12 mouse cellular contexts compared by ENCODE assay signal in the genomic region with DNA sequence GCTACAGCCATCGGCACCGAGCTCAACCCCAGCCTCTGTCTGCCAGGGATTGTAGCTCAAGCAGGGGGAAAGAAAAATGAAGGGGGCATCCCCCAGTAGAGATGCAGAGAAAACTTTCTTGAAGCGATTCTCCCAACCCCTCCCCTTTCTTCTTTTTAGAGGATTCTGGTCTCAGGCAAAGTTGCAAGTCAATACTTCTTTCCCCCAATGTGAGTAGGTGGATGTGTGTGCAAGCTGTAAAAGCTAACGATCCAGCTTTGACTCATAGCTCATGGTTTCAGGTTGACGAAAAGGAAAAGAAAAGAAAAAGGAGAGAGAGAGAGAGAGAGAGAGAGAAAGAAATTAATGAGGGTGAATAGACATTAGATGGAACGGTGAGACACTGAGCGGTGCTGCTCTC. TPM values are rescaled to one million over a fixed set of nuclear protein-coding genes. Genes with fewer than 3 reads are reported as not detected.
A peak's percentile ranks its signal among the peaks of the same experiment; 100 is the strongest.
DNase-seq lines count a peak whose midpoint lies in the region; ATAC-seq lines count a peak whose summit lies in the region.
"Had no signal": no experiment of that assay in that cellular context is flagged by ENCODE, and none has a peak within 500 bp of the region (broad histone marks: within the 10 kb centered on the region; RNA-seq: fewer than 3 reads in every experiment).

No protein-coding gene starts in this region.

- intact Hi-C loops in left cerebral cortex, postnatal 4 days (cut with DNase I): no loop called here

- ATAC-seq in forebrain, embryonic 14.5 days: no peak
- ATAC-seq: intestine, embryonic 16.5 days had no signal

- 0 out of 2 replicates have a peak overlapping the region, but pooled peaks have one; percentile 63 for H3K27ac ChIP-seq in forebrain, embryonic 14.5 days (ENCODE audit: low read depth, low read length)
- H3K27ac ChIP-seq in midbrain, embryonic 10.5 days (replicated peaks): peak overlapping the region; percentile 47
- H3K27ac ChIP-seq: heart, embryonic 15.5 days; layer of hippocampus, adult 2 months had no signal

- no peaks in the 10 kb centered on the region for H3K36me3 ChIP-seq in forebrain, embryonic 14.5 days (ENCODE audit: control insufficient read depth, insufficient read depth, low read length)
- peaks cover 22% of the 10 kb centered on the region for H3K36me3 ChIP-seq in midbrain, embryonic 10.5 days
- H3K36me3 ChIP-seq: heart, embryonic 15.5 days had no signal

- H3K27me3 ChIP-seq in forebrain, embryonic 14.5 days (replicated peaks; ENCODE audit: control insufficient read depth, insufficient read depth, low read length): no peaks in the 10 kb centered on the region; the same call in 1 of the 2 replicates
- no peaks in the 10 kb centered on the region for H3K27me3 ChIP-seq in midbrain, embryonic 10.5 days (ENCODE audit: low read depth, poor library complexity, severe bottlenecking)
- H3K27me3 ChIP-seq: heart, embryonic 15.5 days had no signal

- H3K4me1 ChIP-seq in forebrain, embryonic 14.5 days (ENCODE audit: control insufficient read depth, insufficient read depth, low read length): peaks cover 69% of the 10 kb centered on the region
- H3K4me1 ChIP-seq in midbrain, embryonic 10.5 days: peaks cover 89% of the 10 kb centered on the region

- no peak overlapping the region for H3K4me3 ChIP-seq in forebrain, embryonic 14.5 days (ENCODE audit: low read depth, low read length)
- H3K4me3 ChIP-seq in midbrain, embryonic 10.5 days: 0 out of 2 replicates have a peak overlapping the region, but pooled peaks have one; percentile 5
- H3K4me3 ChIP-seq: heart, embryonic 15.5 days; layer of hippocampus, adult 2 months had no signal

- H3K9ac ChIP-seq in forebrain, embryonic 14.5 days (ENCODE audit: low read length): peak overlapping the region; percentile 41
- H3K9ac ChIP-seq: heart, embryonic 15.5 days had no signal

- 5% methylated on average over 7 of the region's 7 CpGs for WGBS in forebrain, embryonic 14.5 days
- 46% methylated on average over 7 of the region's 7 CpGs for WGBS in midbrain, embryonic 10.5 days

- peak overlapping the region; percentile 81 for H3K4me2 ChIP-seq in forebrain, embryonic 14.5 days (ENCODE audit: low read length)
- H3K4me2 ChIP-seq: heart, embryonic 15.5 days had no signal

- DNase-seq in 3T3-L1 (ENCODE audit: low read depth, low spot score) (peak; percentile 49), adipocyte (ENCODE audit: low spot score) (no peak)
- peak; percentile 56 for DNase-seq in Muller cell, postnatal 12 days (ENCODE audit: inconsistent ontology term)
- DNase-seq in forebrain, embryonic 14.5 days (ENCODE audit: low spot score): no peak
- DNase-seq in midbrain, embryonic 10.5 days (ENCODE audit: low spot score): no peak
- no peak for DNase-seq in adrenal gland, adult (ENCODE audit: inconsistent age in 2 of 2, low spot score in 1 of 2)
- no peak for DNase-seq in left cerebral cortex, postnatal 4 days
- no peak for DNase-seq in layer of hippocampus, adult 9-10 months (ENCODE audit: low spot score)
- DNase-seq: gastrocnemius, postnatal 25 days had no signal

- H3K9me3 ChIP-seq in forebrain, embryonic 14.5 days (replicated peaks; ENCODE audit: control insufficient read depth, low read length): no peaks in the 10 kb centered on the region
- H3K9me3 ChIP-seq in midbrain, embryonic 10.5 days (replicated peaks): no peaks in the 10 kb centered on the region
- H3K9me3 ChIP-seq: heart, embryonic 15.5 days had no signal

RNA-seq across cellular contexts. Expression of a gene that starts 8.8 kb away (rescaled TPM):
- 196 and 221 TPM in 2 replicates for polyA plus RNA-seq in forebrain, embryonic 14.5 days (2014; fragmentation: Nextera tagmentation; extraction: Ambion mirVana)
- 180 and 255 TPM in 2 replicates for polyA plus RNA-seq in midbrain, embryonic 10.5 days (2016; fragmentation: Nextera tagmentation; extraction: Ambion mirVana)
- total RNA-seq in left cerebral cortex, postnatal 4 days (2021): 10 to 100 TPM in 1 of 2 experiments, 1 to 10 TPM in 1; 9.6 to 11.9 TPM

Comparison
In these comparisons a context has a peak if more than half of its experiments do, and no peak if none do; other contexts are left out.
1. DNase-seq: peak in 3T3-L1 (single experiment) and Muller cell, postnatal 12 days (single experiment); none in forebrain, embryonic 14.5 days (single experiment), midbrain, embryonic 10.5 days (single experiment), adrenal gland, adult (0 of 2), adipocyte (single experiment), left cerebral cortex, postnatal 4 days (single experiment) and layer of hippocampus, adult 9-10 months (single experiment).